In genomic region chr6:38809396-38810120, GRCm38 (mm10) we compare ENCODE assay signal across 8 mouse cellular contexts.
DNase-seq lines count a peak whose midpoint lies in the region; ATAC-seq and TF ChIP-seq lines count a peak whose summit lies in the region.

No protein-coding gene starts in this region.

- no peak for TF ChIP-seq POLR2A in kidney, adult 2 months (IDR thresholded peaks at IDR 0.05; ENCODE audit: low read depth, low read length)

- no peak overlapping the region for H3K27ac ChIP-seq in kidney, adult 2 months (ENCODE audit: insufficient read depth, low read depth, low read length)
- peak overlapping the region; percentile 18 to 39; a peak in 3 of 4 replicates for H3K27ac ChIP-seq in heart, embryonic 14.5 days (replicated peaks in 1 of 2; ENCODE audit: control insufficient read depth in 1 of 2, insufficient read depth in 1 of 2, low read depth in 2 of 2, low read length in 2 of 2)
- no peak overlapping the region for H3K27ac ChIP-seq in hindbrain, embryonic 13.5 days

- no peak for TF ChIP-seq CTCF in kidney, adult 2 months (conservative IDR thresholded peaks at IDR 0.05; ENCODE audit: insufficient read depth, insufficient read length, low read depth, low read length)

- H3K9ac ChIP-seq in heart, embryonic 14.5 days (ENCODE audit: low read length) = no peak overlapping the region
- H3K9ac ChIP-seq in hindbrain, embryonic 13.5 days = no peak overlapping the region

- H3K9me3 ChIP-seq in heart, embryonic 14.5 days (ENCODE audit: control insufficient read depth, low read length) = no peaks in the 10 kb centered on the region
- no peaks in the 10 kb centered on the region for H3K9me3 ChIP-seq in hindbrain, embryonic 13.5 days

- no peaks in the 10 kb centered on the region for H3K36me3 ChIP-seq in kidney, adult 2 months (ENCODE audit: control insufficient read depth, insufficient read depth, low read length)
- H3K36me3 ChIP-seq in heart, embryonic 14.5 days (ENCODE audit: control insufficient read depth, insufficient read depth, low read length) = no peaks in the 10 kb centered on the region
- H3K36me3 ChIP-seq in hindbrain, embryonic 13.5 days = peaks cover 16% of the 10 kb centered on the region

- peak; percentile 45 for DNase-seq in kidney, adult 2 months
- DNase-seq in kidney, adult 11 months = no peak
- peak; percentile 51 for DNase-seq in lung, postnatal 14 days
- no peak for DNase-seq in frontal cortex, postnatal 14 days (ENCODE audit: low spot score in 2 of 2)
- no peak for DNase-seq in spleen, postnatal 10 days (ENCODE audit: low spot score in 2 of 2)

- no peaks in the 10 kb centered on the region for H3K27me3 ChIP-seq in kidney, adult 2 months (replicated peaks; ENCODE audit: control insufficient read depth, insufficient read depth, low read length)
- no peaks in the 10 kb centered on the region for H3K27me3 ChIP-seq in heart, embryonic 14.5 days (ENCODE audit: control insufficient read depth, insufficient read depth, low read length)
- H3K27me3 ChIP-seq in hindbrain, embryonic 13.5 days = no peaks in the 10 kb centered on the region

- H3K4me1 ChIP-seq in kidney, adult 2 months (ENCODE audit: control insufficient read depth, insufficient read depth, low read length) = peaks cover 12% of the 10 kb centered on the region
- peaks cover 30 to 57% of the 10 kb centered on the region in 2 experiments for H3K4me1 ChIP-seq in heart, embryonic 14.5 days (ENCODE audit: control insufficient read depth in 2 of 2, insufficient read depth in 2 of 2, low read length in 2 of 2)
- peaks cover 6% of the 10 kb centered on the region; the same call in 1 of the 2 replicates for H3K4me1 ChIP-seq in hindbrain, embryonic 13.5 days (replicated peaks)

- 46% methylated on average over 10 of the region's 10 CpGs for WGBS in kidney, adult 2 months
- 25% methylated on average over 10 of the region's 10 CpGs for WGBS in heart, embryonic 14.5 days
- 82% methylated on average over 10 of the region's 10 CpGs for WGBS in hindbrain, embryonic 13.5 days

- ATAC-seq in CD4-positive, CD25-positive, alpha-beta regulatory T cell, adult 4 months = peak; percentile 53
- ATAC-seq in heart, embryonic 14.5 days (ENCODE audit: insufficient number of reproducible peaks, insufficient read depth, low FRiP score, low read depth) = peak; percentile 57
- no peak for ATAC-seq in hindbrain, embryonic 13.5 days (ENCODE audit: low FRiP score)

- no peak overlapping the region for H3K4me3 ChIP-seq in kidney, adult 2 months (ENCODE audit: insufficient read depth, low read depth, low read length)
- H3K4me3 ChIP-seq in heart, embryonic 14.5 days (ENCODE audit: control insufficient read depth in 1 of 2, insufficient read depth in 1 of 2, low read depth in 1 of 2, low read length in 2 of 2) = no peak overlapping the region
- no peak overlapping the region for H3K4me3 ChIP-seq in hindbrain, embryonic 13.5 days

- 0 out of 2 replicates have a peak overlapping the region, but pooled peaks have one; percentile 19 for H3K4me2 ChIP-seq in heart, embryonic 14.5 days (ENCODE audit: low read length)
- H3K4me2 ChIP-seq in hindbrain, embryonic 13.5 days = no peak overlapping the region

Comparison
In these comparisons a context has a peak if more than half of its experiments do, and no peak if none do; other contexts are left out.
1. DNase-seq: peak in kidney, adult 2 months (single experiment) and lung, postnatal 14 days (single experiment); none in kidney, adult 11 months (single experiment), frontal cortex, postnatal 14 days (0 of 2) and spleen, postnatal 10 days (0 of 2).
2. H3K27ac ChIP-seq: peak in heart, embryonic 14.5 days (2 of 2); none in kidney, adult 2 months (single experiment) and hindbrain, embryonic 13.5 days (single experiment).